Mouse (Mus musculus): ENCODE results near the gene Heatr5b. TPM values are rescaled to one million over a fixed set of nuclear protein-coding genes. Genes with fewer than 3 reads are reported as not detected.
"Not testable (repeated sequence)": the region's sequence is repeated elsewhere in the genome, so short reads cannot be mapped to it uniquely, and the experiment has no call there.

Gene Heatr5b
- 10 to 100 TPM; 31.7 to 35.5 TPM for total RNA-seq (2021)

DNA sequence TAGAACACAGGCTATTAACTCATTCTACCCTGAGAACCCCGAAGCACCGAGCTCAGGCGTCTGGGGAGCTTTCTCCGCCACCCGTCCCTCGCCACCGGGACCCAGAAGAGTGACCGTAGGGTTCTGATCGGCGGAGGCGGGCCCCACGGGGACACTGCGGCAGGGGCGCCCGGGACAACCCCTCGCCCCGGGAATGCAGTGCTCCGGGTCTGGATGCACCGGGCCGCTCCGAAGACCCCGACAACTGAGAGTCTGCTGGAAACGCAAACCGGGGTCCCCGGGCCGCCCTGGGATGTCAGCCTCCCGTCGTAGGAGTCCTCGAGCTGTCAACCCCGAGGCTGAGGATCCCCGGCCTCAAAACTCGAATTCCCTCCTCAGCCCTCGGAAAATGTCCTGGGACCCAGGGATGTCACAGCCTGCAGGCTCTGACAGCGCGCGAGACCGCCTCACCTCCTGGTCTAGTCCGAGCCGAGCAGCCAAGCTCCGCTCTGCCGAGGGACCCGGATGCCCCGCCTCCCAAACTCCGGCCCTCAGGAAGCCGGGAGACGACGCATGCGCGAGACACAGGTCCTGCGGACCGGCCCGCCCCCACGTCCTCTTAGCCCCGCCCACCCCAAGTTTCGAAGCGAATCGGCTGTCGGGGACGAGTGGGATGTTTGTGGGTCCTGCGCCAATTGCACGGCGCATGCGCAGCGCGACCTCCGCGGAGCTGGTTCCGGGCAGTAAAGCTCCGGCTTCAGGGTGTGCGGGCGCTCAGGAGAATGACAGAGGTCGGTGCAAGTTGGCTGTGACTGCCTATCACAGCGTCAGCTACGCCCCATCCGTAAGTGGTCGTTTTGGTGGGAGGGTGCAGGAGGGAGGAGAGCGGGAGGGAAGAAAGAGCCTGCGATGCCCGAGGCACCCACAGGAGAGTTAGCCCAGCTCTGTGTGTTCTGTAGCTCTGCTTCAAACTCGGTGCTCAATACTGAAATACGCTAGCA is at the start of gene Heatr5b, which contains the start of gene Gpatch11:
Gene Heatr5b, minus strand, starts transcription at position 509 of the 980 bp plus-strand sequence.
Gene Gpatch11, plus strand, starts transcription at position 712 of the 980 bp plus-strand sequence.
- peak; percentile 99 for DNase-seq
- intact Hi-C loops (cut with DNase I): loop anchor here (5.0 kb wide), 1 partner anchor 82 kb away; the partner anchor contains the start of gene Cebpzos

DNA sequence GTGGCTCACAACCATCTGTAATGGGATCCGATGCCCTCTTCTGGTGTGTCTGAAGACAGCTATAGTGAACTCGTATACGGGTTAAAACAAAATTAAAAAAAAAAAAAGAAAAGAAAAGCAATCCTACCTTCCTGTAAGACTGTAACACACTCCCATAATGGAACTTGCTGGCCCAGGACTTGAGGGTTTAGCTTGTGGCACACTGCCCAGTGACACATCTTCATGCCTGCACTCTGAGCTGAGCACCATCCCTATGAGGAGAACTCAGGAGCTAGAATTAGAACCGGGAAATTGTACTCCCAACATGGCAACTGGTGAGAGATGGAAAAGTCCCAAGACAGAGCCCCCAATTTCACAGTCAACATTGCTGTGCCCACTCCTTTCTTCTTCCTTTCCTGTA is 48.1 kb upstream of the Heatr5b start:
- DNase-seq: no peak
- intact Hi-C loops (cut with DNase I): no loop called here

DNA sequence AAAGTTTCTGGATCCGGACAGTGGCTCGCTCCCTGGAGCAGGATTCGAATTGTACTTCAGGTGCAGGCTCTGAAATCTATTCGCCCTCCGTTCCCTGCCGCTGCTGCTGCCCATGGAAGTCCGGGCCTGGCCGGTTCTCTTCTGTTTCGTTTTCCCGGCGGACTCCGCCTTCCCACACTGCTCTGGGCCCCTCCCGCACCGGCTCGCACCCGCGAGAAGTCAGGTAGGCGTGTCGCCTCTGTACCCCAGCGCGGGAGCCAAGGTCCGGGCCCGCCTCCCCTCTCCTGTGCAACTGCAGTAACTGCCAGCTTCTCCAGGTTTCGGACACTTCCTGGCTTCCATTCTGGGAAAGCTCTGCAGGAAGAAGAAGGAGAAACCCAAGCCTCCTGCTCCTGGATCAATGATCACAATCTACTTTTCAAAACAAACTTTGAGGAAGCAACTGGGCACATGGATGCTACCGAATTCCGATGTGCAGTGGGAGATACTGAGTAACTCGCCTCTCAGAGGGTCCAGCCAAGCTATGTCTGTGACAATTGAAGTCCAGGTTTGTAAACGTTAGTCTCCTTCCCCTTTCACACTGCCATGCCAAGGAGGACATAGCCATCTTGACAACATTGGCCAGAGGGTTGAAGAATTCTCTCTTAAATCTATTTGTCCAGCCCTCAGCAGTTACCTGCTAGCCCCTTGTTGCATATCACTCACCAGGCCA is 47.4 kb upstream of the Heatr5b start, which contains the start of gene Eif2ak2:
Gene Eif2ak2, minus strand, starts transcription at position 173 of the 712 bp plus-strand sequence.
- DNase-seq: peak; percentile 89
- intact Hi-C loops (cut with DNase I): no loop called here

DNA sequence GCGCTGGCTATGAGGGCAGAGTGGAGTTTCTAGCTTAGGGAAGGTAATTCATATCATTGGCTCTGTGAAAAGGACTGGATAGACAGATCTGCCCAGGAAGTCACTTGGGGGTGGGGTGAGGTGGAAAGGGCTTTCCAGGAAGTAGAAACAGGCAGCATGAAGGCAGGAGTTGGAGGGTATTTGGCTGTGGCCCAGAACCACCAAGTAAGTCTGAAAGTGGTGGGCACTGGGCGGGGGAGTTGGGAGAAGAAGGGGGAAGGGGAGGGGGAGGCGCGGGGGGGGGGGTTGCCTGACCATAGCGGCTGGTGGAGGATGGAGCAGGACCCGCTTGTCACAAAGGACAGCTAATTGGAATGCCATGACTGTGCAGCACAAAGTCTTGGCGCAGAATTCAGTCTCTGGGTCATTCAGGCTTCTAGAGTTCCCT is 46.7 kb upstream of the Heatr5b start:
- intact Hi-C loops (cut with DNase I): no loop called here
- peak in 1 of 2 experiments; percentile 32 for DNase-seq

DNA sequence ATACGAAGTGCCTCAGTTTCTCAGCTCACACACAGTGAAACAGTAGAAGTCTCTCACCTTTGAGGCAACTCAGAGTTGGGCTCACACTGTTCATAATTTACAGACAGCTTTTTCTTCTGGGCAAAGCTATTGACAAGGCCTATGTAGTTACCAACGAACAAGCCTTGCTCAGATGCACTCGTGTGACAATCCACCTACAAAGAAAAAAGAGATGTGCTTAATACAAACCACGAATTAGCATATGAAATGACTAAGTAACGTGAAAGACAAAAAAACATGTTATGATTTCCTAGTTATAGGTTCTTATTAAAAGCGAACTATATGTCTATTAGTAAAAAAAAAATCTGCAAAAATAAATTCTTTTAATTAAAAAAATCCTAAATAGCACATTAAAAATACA is 38.7 kb upstream of the Heatr5b start:
- intact Hi-C loops (cut with DNase I): no loop called here
- DNase-seq: no peak

DNA sequence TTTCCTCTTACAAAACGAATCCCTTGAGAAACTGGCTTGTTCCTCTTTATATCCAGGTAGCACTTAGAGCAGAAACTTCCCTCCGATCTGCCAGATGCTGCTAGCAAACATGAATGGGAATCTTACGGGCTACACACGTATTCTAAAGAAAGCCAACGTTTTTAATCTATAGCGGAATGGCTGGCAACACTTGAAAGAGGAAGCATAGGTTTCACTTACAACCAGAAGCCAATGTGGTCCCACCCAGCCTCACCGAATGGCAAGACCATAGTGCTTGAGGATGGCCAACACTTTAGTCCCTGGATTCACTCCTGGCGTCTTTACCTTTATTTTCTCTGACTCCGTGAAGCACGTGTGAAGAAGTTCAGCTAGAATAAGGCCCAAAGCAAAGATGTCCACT is 21.1 kb upstream of the Heatr5b start:
- intact Hi-C loops (cut with DNase I): no loop called here
- no peak for DNase-seq

DNA sequence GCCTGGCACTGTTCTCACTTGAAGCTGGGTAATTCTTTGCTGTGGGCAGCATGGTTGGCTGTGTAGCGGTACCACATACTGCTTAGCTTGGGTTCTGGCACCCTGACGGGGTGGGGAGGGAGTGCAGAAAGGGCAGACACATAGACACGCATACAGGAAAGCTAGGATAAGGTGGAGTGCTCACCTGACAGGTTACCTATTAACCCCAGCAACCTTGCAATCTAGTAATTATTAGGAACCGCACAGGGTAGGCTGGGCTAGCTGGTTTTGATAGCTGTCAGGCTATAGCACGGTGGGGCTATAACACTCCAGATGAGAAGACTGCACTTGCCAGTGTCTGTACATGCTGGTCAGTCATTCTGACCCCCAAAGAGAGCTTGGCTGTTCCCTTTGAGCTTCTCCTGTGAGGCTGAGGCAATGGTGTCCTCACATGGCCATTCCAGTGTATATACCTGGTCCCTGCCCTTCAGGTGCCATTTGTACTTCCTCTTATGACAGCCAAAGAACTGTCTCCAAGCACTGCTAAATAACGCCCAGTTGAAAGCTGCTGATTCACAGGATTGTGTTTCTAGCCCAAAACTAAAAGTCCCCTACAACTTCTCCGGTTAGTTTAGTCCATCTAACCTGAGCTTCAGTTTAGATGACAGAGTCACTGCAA is 7.2 kb upstream of the Heatr5b start:
- DNase-seq: no peak
- intact Hi-C loops (cut with DNase I): no loop called here

DNA sequence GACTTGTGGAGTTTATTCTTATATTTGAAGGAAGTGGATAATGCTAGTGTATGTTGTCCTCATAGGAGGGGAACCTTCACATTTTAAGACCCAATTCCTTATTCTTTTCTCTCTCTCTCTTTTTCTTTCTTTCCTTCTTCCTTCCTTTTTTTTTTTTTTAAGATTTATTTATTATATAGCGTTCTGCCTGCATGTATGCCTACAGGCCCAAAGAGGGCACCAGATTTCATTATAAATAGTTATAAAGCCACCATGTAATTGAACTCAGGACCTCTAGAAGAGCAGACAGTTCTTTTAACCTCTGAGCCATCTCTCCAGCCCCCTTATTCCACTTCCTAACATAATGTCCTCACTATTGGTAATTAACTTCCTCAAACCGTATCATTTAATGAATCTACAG is 892 bp upstream of the Heatr5b start:
- DNase-seq: no peak
- intact Hi-C loops (cut with DNase I): loop anchor here (5.0 kb wide), 1 partner anchor 81 kb away; the partner anchor contains the start of gene Cebpzos

DNA sequence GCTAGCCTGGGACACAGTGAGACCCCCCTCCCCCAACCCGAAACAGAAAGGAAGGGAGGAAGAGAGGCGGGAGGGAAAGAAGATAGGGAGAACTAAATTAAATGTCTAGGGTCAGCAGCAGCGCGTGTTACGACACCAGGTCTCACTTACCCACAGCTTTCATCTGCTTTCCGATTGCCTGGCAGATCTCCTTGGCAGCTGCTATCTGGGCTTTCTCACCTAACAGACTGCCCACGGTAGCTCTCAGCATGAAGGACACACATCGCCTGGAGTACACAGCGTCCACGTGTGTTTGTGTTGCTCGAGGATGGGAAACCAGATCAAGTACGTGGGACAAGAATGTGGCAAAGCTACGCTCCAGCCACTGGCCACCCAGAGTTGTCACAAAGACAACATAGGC is 10.8 kb downstream of the Heatr5b start:
- intact Hi-C loops (cut with DNase I): no loop called here
- DNase-seq: no peak

DNA sequence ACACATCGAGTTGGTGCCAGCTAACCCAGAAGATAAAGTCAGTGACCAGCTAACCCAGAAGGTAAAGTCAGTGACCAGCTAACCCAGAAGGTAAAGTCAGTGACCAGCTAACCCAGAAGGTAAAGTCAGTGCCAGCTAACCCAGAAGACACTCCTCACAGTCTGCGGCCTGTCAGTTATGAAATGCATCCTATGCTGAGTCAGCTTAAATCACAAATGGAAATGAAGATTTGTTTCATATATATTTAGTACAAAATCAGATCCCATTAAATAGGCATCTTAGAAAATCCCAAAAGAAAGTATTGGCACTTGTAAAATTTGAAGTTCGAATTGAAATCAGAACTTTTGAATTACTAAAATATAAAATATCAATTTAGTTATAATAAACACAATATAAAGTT is 25.6 kb downstream of the Heatr5b start:
- intact Hi-C loops (cut with DNase I): no loop called here
- no peak for DNase-seq

DNA sequence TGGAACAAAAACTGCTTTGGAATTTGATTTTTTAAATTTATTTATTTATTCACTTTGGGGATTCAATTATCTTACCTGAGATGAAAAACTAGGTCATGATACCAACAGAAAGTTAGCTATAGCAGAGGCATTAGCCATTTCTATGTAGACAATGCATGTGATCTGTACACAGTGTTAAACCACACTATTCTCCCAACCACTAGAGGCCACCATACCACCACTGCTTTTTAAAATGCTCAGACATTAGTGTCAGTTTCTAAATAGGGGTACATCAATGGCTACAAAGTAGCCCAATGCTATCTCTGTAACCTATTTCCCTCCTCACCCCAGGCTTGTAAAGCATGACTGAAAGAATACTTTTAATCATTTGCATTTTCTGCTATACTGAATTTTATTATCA is 26.1 kb downstream of the Heatr5b start:
- peak in 1 of 2 experiments; percentile 22 for DNase-seq
- intact Hi-C loops (cut with DNase I): no loop called here

DNA sequence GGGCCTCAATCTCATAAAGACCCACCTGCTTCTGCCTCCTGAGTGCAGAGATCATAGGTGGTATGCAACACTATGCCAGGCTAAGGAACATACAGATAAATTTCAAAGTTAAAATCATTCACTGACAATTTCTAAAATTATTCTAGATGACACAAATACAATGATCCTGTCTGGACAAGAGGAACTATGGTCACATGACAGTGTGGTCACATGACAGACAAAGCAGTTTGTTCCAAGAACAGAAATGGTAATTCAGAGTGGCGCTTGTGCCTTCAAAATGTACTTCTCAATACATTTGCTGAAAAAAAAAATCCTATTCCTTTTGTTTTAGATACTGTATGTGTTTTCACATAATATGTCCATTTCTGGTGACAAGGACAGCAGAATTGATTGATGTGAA is 37.9 kb downstream of the Heatr5b start:
- DNase-seq: no peak
- intact Hi-C loops (cut with DNase I): no loop called here

DNA sequence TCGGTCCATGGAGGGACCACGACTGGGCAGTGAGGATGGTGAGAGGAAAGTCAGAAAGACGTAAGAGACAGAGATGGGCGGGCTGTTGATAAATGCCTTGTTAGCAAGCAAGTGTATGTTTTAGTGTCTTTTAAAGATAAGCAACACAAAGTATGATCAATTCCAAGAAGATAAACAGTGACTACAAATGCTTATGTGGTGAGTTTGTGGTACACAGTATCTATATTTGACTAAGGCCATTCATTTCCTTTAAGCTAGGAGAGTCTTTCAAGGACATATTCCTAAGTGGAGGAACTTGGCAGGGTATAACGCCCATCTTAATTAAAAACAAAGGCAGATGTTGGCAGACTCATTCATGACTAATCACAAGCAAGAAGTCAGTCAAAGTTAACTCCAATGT is 40.8 kb downstream of the Heatr5b start:
- no peak for DNase-seq
- intact Hi-C loops (cut with DNase I): no loop called here

DNA sequence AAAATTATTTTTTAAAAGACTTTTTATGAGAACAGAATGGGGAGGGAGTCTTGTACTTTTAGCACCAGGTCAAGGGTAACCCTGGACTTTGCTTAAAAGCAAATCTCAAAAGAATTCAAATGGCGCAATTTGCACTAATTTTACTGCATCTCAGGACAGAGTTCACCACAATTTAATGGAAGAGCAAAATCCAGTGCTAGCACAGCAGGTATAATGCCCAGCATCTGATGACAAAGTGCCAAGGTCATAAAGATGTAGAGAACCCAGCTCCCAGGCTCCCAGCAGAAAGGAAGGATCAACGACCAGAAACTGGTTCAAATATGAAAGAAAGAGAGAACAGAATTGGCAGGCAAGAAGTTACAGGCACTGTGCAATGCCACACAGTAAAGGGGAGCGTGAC is 43.0 kb downstream of the Heatr5b start:
- intact Hi-C loops (cut with DNase I): no loop called here
- DNase-seq: no peak

DNA sequence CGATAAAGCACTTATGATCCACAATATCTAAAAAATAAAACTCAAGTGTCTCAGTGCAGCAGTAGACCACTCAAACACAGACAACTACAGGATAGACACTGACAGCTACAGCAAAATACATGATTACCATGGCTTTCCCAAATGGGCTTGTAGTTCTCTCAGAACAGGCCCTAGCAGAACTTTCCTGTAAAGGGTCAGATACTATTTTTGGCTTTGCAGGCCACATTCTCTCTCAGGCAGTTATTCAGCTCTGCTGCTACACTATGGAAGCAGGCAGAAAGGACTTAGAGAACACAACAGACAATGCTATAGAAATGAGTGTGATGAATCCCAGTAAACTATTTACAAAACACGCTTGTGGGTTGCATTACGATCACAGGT is 43.5 kb downstream of the Heatr5b start:
- peak; percentile 47 to 56 for DNase-seq
- intact Hi-C loops (cut with DNase I): no loop called here

DNA sequence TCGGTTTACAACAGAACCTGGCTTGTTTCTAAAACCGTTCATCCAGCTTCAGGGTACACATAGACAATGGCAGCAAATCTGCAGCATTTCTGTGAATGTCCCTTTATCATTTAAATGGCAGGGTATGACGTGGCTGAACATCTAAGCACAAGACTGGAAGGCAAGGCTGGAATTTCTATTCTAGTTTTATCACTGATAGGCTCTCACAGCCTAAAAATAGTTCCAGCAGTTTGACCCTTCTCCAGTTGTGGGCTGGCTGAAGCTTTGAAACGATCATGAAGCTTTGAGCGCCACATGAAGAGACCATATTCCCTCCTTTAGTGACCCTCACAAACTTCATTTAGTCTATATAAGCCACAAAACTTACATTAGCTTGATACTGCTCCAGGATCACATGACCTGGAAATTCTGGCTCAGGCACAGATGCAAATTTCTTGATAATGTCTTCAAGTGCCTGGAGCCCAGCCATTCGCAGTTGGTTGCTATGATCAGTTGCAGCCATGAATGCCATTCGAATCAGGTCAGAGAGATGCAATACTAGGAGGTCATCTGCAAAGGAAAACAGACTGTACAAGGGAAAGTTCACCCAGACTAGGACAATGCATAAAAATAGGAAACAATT is 44.0 kb downstream of the Heatr5b start:
- intact Hi-C loops (cut with DNase I): no loop called here
- DNase-seq: peak; percentile 76 to 78

DNA sequence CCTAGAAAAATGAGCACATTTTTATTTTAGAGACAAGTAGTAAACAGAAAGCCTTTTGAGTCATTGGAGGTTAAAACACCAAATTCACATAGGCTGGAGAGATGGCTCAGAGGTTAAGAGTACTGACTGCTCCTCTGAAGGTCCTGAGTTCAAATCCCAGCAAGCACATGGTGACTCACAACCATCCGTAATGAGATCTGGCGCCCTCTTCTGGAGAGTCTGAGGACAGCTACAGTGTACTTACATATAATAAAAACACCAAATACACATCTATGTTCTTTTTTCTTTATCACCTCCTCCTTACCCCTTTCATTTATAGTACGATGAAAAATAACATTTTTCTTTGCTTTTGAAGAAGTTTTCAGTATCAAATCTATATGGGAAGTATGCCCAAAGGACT is 46.9 kb downstream of the Heatr5b start:
- DNase-seq; intact Hi-C loops (cut with DNase I): not testable (repeated sequence)

DNA sequence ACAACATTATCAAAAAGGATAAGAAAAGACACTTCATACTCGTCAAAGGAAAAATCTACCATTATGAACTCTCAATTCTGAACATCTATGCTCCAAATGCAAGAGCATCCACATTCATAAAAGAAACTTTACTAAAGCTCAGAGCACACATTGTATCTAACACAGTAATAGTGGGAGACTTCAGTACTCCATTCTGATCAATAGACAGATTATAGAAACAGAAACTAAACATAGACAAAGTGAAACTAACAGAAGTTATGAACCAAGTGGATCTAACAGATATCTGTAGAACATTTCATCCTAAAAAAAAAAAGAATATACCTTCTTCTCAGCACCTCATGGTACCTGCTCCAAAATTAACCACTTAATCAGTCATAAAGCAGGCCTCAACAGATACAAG is 56.4 kb downstream of the Heatr5b start:
- no peak for DNase-seq
- intact Hi-C loops (cut with DNase I): no loop called here

DNA sequence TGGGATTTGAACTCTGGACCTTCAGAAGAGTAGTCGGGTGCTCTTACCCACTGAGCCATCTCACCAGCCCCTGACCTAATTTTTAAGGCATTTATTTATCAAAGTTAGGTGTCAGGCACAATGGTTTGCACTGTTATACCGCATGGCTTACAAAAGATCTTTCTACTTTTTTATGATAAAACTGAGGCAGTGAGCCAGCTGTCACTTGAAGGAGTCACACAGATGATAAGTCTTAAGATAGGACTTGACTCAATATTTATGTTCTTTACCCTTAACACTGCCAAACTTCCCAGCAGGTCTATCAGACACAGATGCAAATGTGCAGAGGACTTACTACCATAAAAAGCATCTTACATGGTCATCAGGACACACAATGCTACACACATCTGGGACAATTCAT is 62.8 kb downstream of the Heatr5b start:
- intact Hi-C loops (cut with DNase I): no loop called here

DNA sequence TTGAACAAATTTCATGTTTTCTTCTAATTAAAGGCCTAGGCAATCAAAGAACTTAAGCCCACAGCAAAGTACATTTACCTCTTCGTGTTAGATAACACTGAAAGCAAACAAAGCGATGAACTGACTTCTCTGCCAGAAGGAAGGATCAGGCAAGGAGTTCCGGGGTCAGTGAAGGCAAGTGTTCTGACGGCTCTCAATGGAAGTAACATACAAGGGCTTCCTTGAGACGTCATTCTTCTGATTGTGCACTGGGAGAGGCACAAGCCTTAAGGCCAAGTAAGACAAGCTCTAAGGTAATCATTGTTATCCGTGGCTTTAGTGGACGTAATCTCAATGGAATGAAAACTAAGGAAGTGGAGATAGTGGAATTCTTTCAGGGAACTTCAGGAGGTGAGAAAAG is 64.2 kb downstream of the Heatr5b start:
- intact Hi-C loops (cut with DNase I): no loop called here
- no peak for DNase-seq

More for the DNA sequence above, 62.8 kb downstream of the Heatr5b start:
- DNase-seq: no peak

All from heart, postnatal 10 days (tissue).